Mouse (Mus musculus): ENCODE data around the gene Acsl1. TPM values are rescaled to one million over a fixed set of nuclear protein-coding genes. Genes with fewer than 3 reads are reported as not detected.

The Acsl1 gene
- total and polyA plus RNA-seq, 3 experiments, result 26.2 to 33.9 TPM; not detected in 1

DNA sequence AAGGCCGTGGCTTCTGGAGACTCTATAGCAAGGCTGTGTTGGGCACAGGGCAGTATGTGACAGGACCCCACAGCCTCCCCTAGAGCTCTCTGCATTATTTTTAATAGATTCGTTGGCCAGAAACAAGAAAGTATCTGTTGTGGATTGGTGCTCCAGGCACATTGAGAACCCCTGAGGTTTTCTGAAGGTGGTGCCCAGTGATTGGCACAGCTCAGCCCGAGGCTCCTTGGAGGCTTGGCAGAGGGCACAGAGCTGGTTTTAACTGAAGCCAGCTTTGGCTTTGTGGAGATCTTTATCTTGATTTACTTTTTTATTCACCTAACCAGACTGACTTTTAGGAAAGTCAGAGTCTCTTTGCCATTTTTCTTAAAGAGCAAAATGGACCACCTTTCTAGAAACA lies 38.6 kb downstream of the Acsl1 start:
- no peaks in the 10 kb centered on the region for H3K9me3 ChIP-seq (replicated peaks; ENCODE audit: insufficient read depth, low read length)
- no peaks in the 10 kb centered on the region for H3K79me2 ChIP-seq (ENCODE audit: control insufficient read depth, insufficient read depth, low read length, poor library complexity)
- no peak overlapping the region for H3K27ac ChIP-seq (ENCODE audit: control insufficient read depth, low read depth, low read length)
- H3K4me3 ChIP-seq (ENCODE audit: control insufficient read depth in 1 of 2, insufficient read depth in 1 of 2, low read depth in 2 of 2, low read length in 2 of 2), result no peak overlapping the region
- no peaks in the 10 kb centered on the region; a peak in 2 of 4 replicates for H3K36me3 ChIP-seq (ENCODE audit: control insufficient read depth in 1 of 2, insufficient read depth in 2 of 2, low read length in 2 of 2)
- H3K9ac ChIP-seq (ENCODE audit: control insufficient read depth, low read depth, low read length, poor library complexity, severe bottlenecking), result no peak overlapping the region
- H3K4me1 ChIP-seq (ENCODE audit: control insufficient read depth in 1 of 2, insufficient read depth in 2 of 2, low read length in 2 of 2), result no peaks in the 10 kb centered on the region
- DNase-seq (ENCODE audit: low read depth, low spot score), result no peak
- H3K27me3 ChIP-seq (ENCODE audit: control insufficient read depth in 1 of 2, insufficient read depth in 2 of 2, low read length in 2 of 2), result no peaks in the 10 kb centered on the region
- no peak for TF ChIP-seq NELFE (IDR thresholded peaks at IDR 0.05; ENCODE audit: low read depth, low read length)
- TF ChIP-seq MYC (IDR thresholded peaks at IDR 0.05; ENCODE audit: low read depth, low read length), result no peak
- no peak for TF ChIP-seq BHLHE40 (IDR thresholded peaks at IDR 0.05; ENCODE audit: borderline replicate concordance, low read depth, low read length)
- TF ChIP-seq CTCF (IDR thresholded peaks at IDR 0.05 in 2 of 3, conservative IDR thresholded peaks at IDR 0.05 in 1 of 3; ENCODE audit: control insufficient read depth in 1 of 3, insufficient read depth in 1 of 3, low read depth in 2 of 3, low read length in 3 of 3, poor library complexity in 1 of 3, severe bottlenecking in 1 of 3), result no peak
- no peak for TF ChIP-seq SIN3A (IDR thresholded peaks at IDR 0.05; ENCODE audit: low read length)
- no peak for TF ChIP-seq ELF1 (IDR thresholded peaks at IDR 0.05; ENCODE audit: low read depth, low read length)
- TF ChIP-seq TBP (IDR thresholded peaks at IDR 0.05; ENCODE audit: low read depth, low read length), result no peak
- TF ChIP-seq MAFK (IDR thresholded peaks at IDR 0.05; ENCODE audit: borderline replicate concordance, low read depth, low read length), result no peak
- TF ChIP-seq MAZ (IDR thresholded peaks at IDR 0.05; ENCODE audit: low read depth, low read length), result no peak
- no peak for TF ChIP-seq USF1 (IDR thresholded peaks at IDR 0.05; ENCODE audit: low read depth, low read length)
- no peak for TF ChIP-seq JUND (IDR thresholded peaks at IDR 0.05; ENCODE audit: low read depth, low read length)
- TF ChIP-seq TCF12 (IDR thresholded peaks at IDR 0.05; ENCODE audit: low read depth, low read length), result no peak
- no peak for TF ChIP-seq HCFC1 (IDR thresholded peaks at IDR 0.05; ENCODE audit: low read depth, low read length)
- no peak for TF ChIP-seq MEF2A (IDR thresholded peaks at IDR 0.05; ENCODE audit: extremely low read depth, insufficient replicate concordance, low read depth, low read length, poor library complexity, severe bottlenecking)
- TF ChIP-seq CHD2 (IDR thresholded peaks at IDR 0.05; ENCODE audit: low read length), result no peak

GRCm38 (mm10) chr8:46511336-46511735 lies 40.5 kb downstream of the Acsl1 start:
- no peak overlapping the region for H3K27ac ChIP-seq (ENCODE audit: control insufficient read depth, low read depth, low read length)

More at GRCm38 (mm10) chr8:46511336-46511735, 40.5 kb downstream of the Acsl1 start:
- no peaks in the 10 kb centered on the region for H3K27me3 ChIP-seq (ENCODE audit: control insufficient read depth in 1 of 2, insufficient read depth in 2 of 2, low read length in 2 of 2)
- H3K4me1 ChIP-seq (ENCODE audit: control insufficient read depth in 1 of 2, insufficient read depth in 2 of 2, low read length in 2 of 2), result no peaks in the 10 kb centered on the region
- no peak for TF ChIP-seq UBTF (IDR thresholded peaks at IDR 0.05; ENCODE audit: borderline replicate concordance, insufficient read depth, low read depth, low read length)
- TF ChIP-seq ZNF384 (IDR thresholded peaks at IDR 0.05; ENCODE audit: low read depth, low read length), result no peak
- TF ChIP-seq HCFC1 (IDR thresholded peaks at IDR 0.05; ENCODE audit: low read depth, low read length), result no peak
- no peak for TF ChIP-seq TBP (IDR thresholded peaks at IDR 0.05; ENCODE audit: low read depth, low read length)
- no peak for TF ChIP-seq E2F4 (IDR thresholded peaks at IDR 0.05; ENCODE audit: borderline replicate concordance, low read depth, low read length)
- TF ChIP-seq NELFE (IDR thresholded peaks at IDR 0.05; ENCODE audit: low read depth, low read length), result no peak
- TF ChIP-seq ZKSCAN1 (IDR thresholded peaks at IDR 0.05; ENCODE audit: low read depth, low read length), result no peak
- TF ChIP-seq ELF1 (IDR thresholded peaks at IDR 0.05; ENCODE audit: low read depth, low read length), result no peak
- no peak for TF ChIP-seq GABPA (IDR thresholded peaks at IDR 0.05; ENCODE audit: low read depth, low read length)
- no peak for TF ChIP-seq ZMIZ1 (IDR thresholded peaks at IDR 0.05; ENCODE audit: low read depth, low read length)
- TF ChIP-seq JUND (IDR thresholded peaks at IDR 0.05; ENCODE audit: low read depth, low read length), result no peak
- TF ChIP-seq EP300 (IDR thresholded peaks at IDR 0.05; ENCODE audit: low read depth in 1 of 2, low read length in 2 of 2), result no peak
- no peak for TF ChIP-seq CHD1 (IDR thresholded peaks at IDR 0.05; ENCODE audit: low read depth, low read length)
- no peak for TF ChIP-seq POLR2AphosphoS5 (IDR thresholded peaks at IDR 0.05; ENCODE audit: borderline replicate concordance, low read depth, low read length)
- no peak for DNase-seq (ENCODE audit: low read depth, low spot score)
- H3K9me3 ChIP-seq (replicated peaks; ENCODE audit: insufficient read depth, low read length), result no peaks in the 10 kb centered on the region
- H3K79me2 ChIP-seq (ENCODE audit: control insufficient read depth, insufficient read depth, low read length, poor library complexity), result no peaks in the 10 kb centered on the region
- no peak overlapping the region for H3K9ac ChIP-seq (ENCODE audit: control insufficient read depth, low read depth, low read length, poor library complexity, severe bottlenecking)
- no peak overlapping the region for H3K4me3 ChIP-seq (ENCODE audit: control insufficient read depth in 1 of 2, insufficient read depth in 1 of 2, low read depth in 2 of 2, low read length in 2 of 2)
- peaks cover 0 to 2% of the 10 kb centered on the region in 2 experiments; a peak in 2 of 4 replicates for H3K36me3 ChIP-seq (ENCODE audit: control insufficient read depth in 1 of 2, insufficient read depth in 2 of 2, low read length in 2 of 2)
